Mouse (Mus musculus) heart, adult 11 months (tissue): Measurements from ENCODE around the gene Myo15.
"Not testable (repeated sequence)": the region's sequence is repeated elsewhere in the genome, so short reads cannot be mapped to it uniquely, and the experiment has no call there.

Experiments used
- DNase-seq: peaks from one replicate; pipeline ENCODE4 v3.0.0; 2022

Gene Myo15

GRCm38 (mm10) chr11:60469039-60469438 is at the start of gene Myo15:
Myo15 (plus strand) TSS chr11:60469339.
- peak; percentile 85 for DNase-seq

- no peak for DNase-seq
Measured at GRCm38 (mm10) chr11:60422046-60422668, 47.0 kb upstream of the Myo15 start.

GRCm38 (mm10) chr11:60423006-60423405 is 46.1 kb upstream of the Myo15 start:
- no peak for DNase-seq

- DNase-seq = no peak
Measured at GRCm38 (mm10) chr11:60426417-60426816, 42.7 kb upstream of the Myo15 start.

GRCm38 (mm10) chr11:60427628-60428027 is 41.5 kb upstream of the Myo15 start:
- DNase-seq = no peak

GRCm38 (mm10) chr11:60433501-60433900 is 35.6 kb upstream of the Myo15 start:
- no peak for DNase-seq

GRCm38 (mm10) chr11:60435133-60435532 is 34.0 kb upstream of the Myo15 start:
- no peak for DNase-seq

- no peak for DNase-seq
Measured at GRCm38 (mm10) chr11:60436618-60437017, 32.5 kb upstream of the Myo15 start.

- DNase-seq = not testable (repeated sequence)
Measured at GRCm38 (mm10) chr11:60439621-60440020, 29.5 kb upstream of the Myo15 start.

GRCm38 (mm10) chr11:60440176-60440575 is 29.0 kb upstream of the Myo15 start:
- DNase-seq = no peak

GRCm38 (mm10) chr11:60442896-60443295 is 26.2 kb upstream of the Myo15 start:
- no peak for DNase-seq

GRCm38 (mm10) chr11:60444007-60444406 is 25.1 kb upstream of the Myo15 start:
- no peak for DNase-seq

- DNase-seq = peak; percentile 98
Measured at GRCm38 (mm10) chr11:60454080-60454744, 14.9 kb upstream of the Myo15 start, which contains the start of gene Drg2. Drg2 (plus strand) TSS chr11:60454591.

GRCm38 (mm10) chr11:60454745-60455087 is 14.4 kb upstream of the Myo15 start:
- no peak for DNase-seq

- DNase-seq = no peak
Measured at GRCm38 (mm10) chr11:60457973-60458372, 11.2 kb upstream of the Myo15 start.

- no peak for DNase-seq
Measured at GRCm38 (mm10) chr11:60465943-60466380, 3.2 kb upstream of the Myo15 start.

- DNase-seq = no peak
Measured at GRCm38 (mm10) chr11:60470743-60471142, 1.6 kb downstream of the Myo15 start.

- DNase-seq = no peak
Measured at GRCm38 (mm10) chr11:60474534-60474933, 5.4 kb downstream of the Myo15 start.

GRCm38 (mm10) chr11:60475668-60476362 is 6.7 kb downstream of the Myo15 start:
- no peak for DNase-seq

GRCm38 (mm10) chr11:60478121-60478520 is 9.0 kb downstream of the Myo15 start:
- no peak for DNase-seq

- DNase-seq = no peak
Measured at GRCm38 (mm10) chr11:60486267-60486666, 17.1 kb downstream of the Myo15 start.

- no peak for DNase-seq
Measured at GRCm38 (mm10) chr11:60492726-60493125, 23.6 kb downstream of the Myo15 start.

- no peak for DNase-seq
Measured at GRCm38 (mm10) chr11:60495692-60496091, 26.6 kb downstream of the Myo15 start.

GRCm38 (mm10) chr11:60507281-60507680 is 38.1 kb downstream of the Myo15 start:
- no peak for DNase-seq
